Mouse (Mus musculus): ENCODE data around the gene Hoxd8. TPM values are rescaled to one million over a fixed set of nuclear protein-coding genes. Genes with fewer than 3 reads are reported as not detected.

Gene Hoxd8
- polyA plus RNA-seq, 1 experiment: 1.1 TPM

- H3K4me3 ChIP-seq (ENCODE audit: control insufficient read depth, insufficient read depth, low read length): no peak overlapping the region
- 15% methylated on average over 17 of the region's 17 CpGs for WGBS
- no peak for TF ChIP-seq POLR2A (IDR thresholded peaks at IDR 0.05; ENCODE audit: control insufficient read depth, extremely low read depth, insufficient read depth, low read length, poor library complexity)
- TF ChIP-seq CTCF (IDR thresholded peaks at IDR 0.05; ENCODE audit: borderline replicate concordance, control insufficient read depth, extremely low read depth, insufficient read depth, low read length, poor library complexity): no peak
- H3K27ac ChIP-seq (ENCODE audit: control insufficient read depth, insufficient read depth, low read length): no peak overlapping the region
- H3K4me1 ChIP-seq (replicated peaks; ENCODE audit: control insufficient read depth, insufficient read depth, low read length): no peaks in the 10 kb centered on the region
- peaks cover 27% of the 10 kb centered on the region for H3K27me3 ChIP-seq (ENCODE audit: control insufficient read depth, insufficient read depth, low read length)
- H3K36me3 ChIP-seq (ENCODE audit: control insufficient read depth, insufficient read depth, low read length): no peaks in the 10 kb centered on the region
- no peak for DNase-seq
Measured at GRCm38 (mm10) chr2:74686301-74686987, 18.0 kb upstream of the Hoxd8 start.

- Histone ChIP-seq H3K27ac (ENCODE audit: control insufficient read depth, insufficient read depth, low read length) (no peak overlapping the region), H3K27me3 (ENCODE audit: control insufficient read depth, insufficient read depth, low read length) (peaks cover 29% of the 10 kb centered on the region), H3K4me1 (replicated peaks; ENCODE audit: control insufficient read depth, insufficient read depth, low read length) (no peaks in the 10 kb centered on the region), H3K36me3 (ENCODE audit: control insufficient read depth, insufficient read depth, low read length) (no peaks in the 10 kb centered on the region), H3K4me3 (ENCODE audit: control insufficient read depth, insufficient read depth, low read length) (no peak overlapping the region)
- TF ChIP-seq POLR2A (IDR thresholded peaks at IDR 0.05; ENCODE audit: control insufficient read depth, extremely low read depth, insufficient read depth, low read length, poor library complexity): no peak
- no peak for TF ChIP-seq CTCF (IDR thresholded peaks at IDR 0.05; ENCODE audit: borderline replicate concordance, control insufficient read depth, extremely low read depth, insufficient read depth, low read length, poor library complexity)
- DNase-seq: no peak
- 8% methylated on average over 27 of the region's 27 CpGs for WGBS
Measured at GRCm38 (mm10) chr2:74686988-74687697, 17.3 kb upstream of the Hoxd8 start.

- Histone ChIP-seq H3K27ac (ENCODE audit: control insufficient read depth, insufficient read depth, low read length) (no peak overlapping the region), H3K27me3 (ENCODE audit: control insufficient read depth, insufficient read depth, low read length) (peaks cover 34% of the 10 kb centered on the region), H3K36me3 (ENCODE audit: control insufficient read depth, insufficient read depth, low read length) (no peaks in the 10 kb centered on the region), H3K4me1 (replicated peaks; ENCODE audit: control insufficient read depth, insufficient read depth, low read length) (no peaks in the 10 kb centered on the region), H3K4me3 (ENCODE audit: control insufficient read depth, insufficient read depth, low read length) (no peak overlapping the region)
- no peak for DNase-seq
- TF ChIP-seq POLR2A (IDR thresholded peaks at IDR 0.05; ENCODE audit: control insufficient read depth, extremely low read depth, insufficient read depth, low read length, poor library complexity) (no peak), CTCF (IDR thresholded peaks at IDR 0.05; ENCODE audit: borderline replicate concordance, control insufficient read depth, extremely low read depth, insufficient read depth, low read length, poor library complexity) (no peak)
- 8% methylated on average over 31 of the region's 31 CpGs for WGBS
Measured at GRCm38 (mm10) chr2:74687698-74688555, 16.5 kb upstream of the Hoxd8 start.

GRCm38 (mm10) chr2:74688795-74689573 is 15.4 kb upstream of the Hoxd8 start:
- H3K27me3 ChIP-seq (ENCODE audit: control insufficient read depth, insufficient read depth, low read length): peaks cover 34% of the 10 kb centered on the region
- no peak for TF ChIP-seq POLR2A (IDR thresholded peaks at IDR 0.05; ENCODE audit: control insufficient read depth, extremely low read depth, insufficient read depth, low read length, poor library complexity)
- TF ChIP-seq CTCF (IDR thresholded peaks at IDR 0.05; ENCODE audit: borderline replicate concordance, control insufficient read depth, extremely low read depth, insufficient read depth, low read length, poor library complexity): no peak

GRCm38 (mm10) chr2:74689574-74690337 is 14.7 kb upstream of the Hoxd8 start:
- Histone ChIP-seq H3K4me3 (ENCODE audit: control insufficient read depth, insufficient read depth, low read length) (no peak overlapping the region), H3K36me3 (ENCODE audit: control insufficient read depth, insufficient read depth, low read length) (no peaks in the 10 kb centered on the region), H3K27ac (ENCODE audit: control insufficient read depth, insufficient read depth, low read length) (no peak overlapping the region), H3K27me3 (ENCODE audit: control insufficient read depth, insufficient read depth, low read length) (peaks cover 37% of the 10 kb centered on the region), H3K4me1 (replicated peaks; ENCODE audit: control insufficient read depth, insufficient read depth, low read length) (no peaks in the 10 kb centered on the region)
- 3% methylated on average over 24 of the region's 24 CpGs for WGBS
- DNase-seq: no peak
- TF ChIP-seq POLR2A (IDR thresholded peaks at IDR 0.05; ENCODE audit: control insufficient read depth, extremely low read depth, insufficient read depth, low read length, poor library complexity) (no peak), CTCF (IDR thresholded peaks at IDR 0.05; ENCODE audit: borderline replicate concordance, control insufficient read depth, extremely low read depth, insufficient read depth, low read length, poor library complexity) (no peak)

More at GRCm38 (mm10) chr2:74688795-74689573, 15.4 kb upstream of the Hoxd8 start:
- H3K27ac ChIP-seq (ENCODE audit: control insufficient read depth, insufficient read depth, low read length): no peak overlapping the region
- no peak overlapping the region for H3K4me3 ChIP-seq (ENCODE audit: control insufficient read depth, insufficient read depth, low read length)
- 8% methylated on average over 12 of the region's 12 CpGs for WGBS
- DNase-seq: no peak
- no peaks in the 10 kb centered on the region for H3K36me3 ChIP-seq (ENCODE audit: control insufficient read depth, insufficient read depth, low read length)
- H3K4me1 ChIP-seq (replicated peaks; ENCODE audit: control insufficient read depth, insufficient read depth, low read length): no peaks in the 10 kb centered on the region
